Mouse (Mus musculus) CD4-positive, CD25-positive, alpha-beta regulatory T cell, adult 2 months (primary cell): ENCODE data around the gene Oosp2.

Experiments
- DNase-seq: peaks from one replicate; pipeline ENCODE4 v3.0.0-alpha.2; 2012; ENCODE audit warnings: low read depth, low spot score

The Oosp2 gene

GRCm38 (mm10) chr19:11608172-11608571 lies 52.2 kb downstream of the Oosp2 start:
- peak; percentile 81 for DNase-seq

GRCm38 (mm10) chr19:11604603-11605002 lies 55.8 kb downstream of the Oosp2 start, which contains the start of gene Ms4a6d:
Gene Ms4a6d (minus strand): TSS chr19:11604849.
- DNase-seq, result no peak

- peak; percentile 88 for DNase-seq
Observed at GRCm38 (mm10) chr19:11602026-11602425, 58.3 kb downstream of the Oosp2 start.

GRCm38 (mm10) chr19:11601349-11601748 lies 59.0 kb downstream of the Oosp2 start:
- peak; percentile 41 for DNase-seq
